Mouse (Mus musculus): ENCODE data around the gene Olfr103. TPM values are rescaled to one million over a fixed set of nuclear protein-coding genes. Genes with fewer than 3 reads are reported as not detected.

Gene Olfr103
- not detected in 2 replicates for polyA plus RNA-seq (2012; rRNA removed)

DNA sequence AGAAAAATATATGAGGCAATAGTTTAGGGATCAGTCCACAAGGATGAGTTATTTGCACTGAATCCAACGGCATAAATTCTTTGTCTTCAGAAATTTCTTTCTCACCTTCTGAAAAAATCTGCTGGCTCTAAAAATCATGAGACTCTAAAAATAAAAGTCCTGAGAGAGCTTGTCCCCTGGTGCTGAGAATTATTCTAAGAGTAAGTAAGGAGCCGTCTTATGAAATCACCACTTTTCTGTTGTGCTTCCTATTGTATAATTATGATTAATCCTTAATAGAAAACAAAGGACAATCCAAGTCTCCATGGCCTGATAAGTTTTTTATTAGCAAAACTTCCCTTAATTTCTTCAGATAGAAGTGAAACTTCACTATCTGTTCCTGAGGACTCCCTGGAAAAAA lies at the start of gene Olfr103:
Olfr103 (minus strand) TSS at position 101 of the 400 bp plus-strand sequence.

DNA sequence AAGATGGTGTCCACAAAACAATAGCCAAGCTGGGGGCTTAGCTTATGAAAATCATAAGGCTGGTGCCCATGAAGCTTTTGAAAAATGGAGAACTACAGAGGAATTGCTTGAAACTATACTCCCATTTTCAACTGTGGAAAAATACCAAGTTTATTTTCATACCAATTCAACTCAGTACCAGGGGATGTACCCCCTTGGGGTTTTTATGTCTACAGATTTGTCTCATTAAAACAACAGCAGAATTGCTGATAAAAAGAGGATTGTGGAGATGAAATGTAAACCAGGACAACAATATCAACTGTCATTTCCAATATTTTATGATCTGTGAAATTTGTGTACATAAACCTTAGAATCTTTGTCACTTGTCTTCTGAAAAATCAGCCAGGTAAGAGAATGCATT lies 39.2 kb upstream of the Olfr103 start, which contains the start of gene Olfr105-ps:
Olfr105-ps (plus strand) TSS at position 301 of the 400 bp plus-strand sequence.

DNA sequence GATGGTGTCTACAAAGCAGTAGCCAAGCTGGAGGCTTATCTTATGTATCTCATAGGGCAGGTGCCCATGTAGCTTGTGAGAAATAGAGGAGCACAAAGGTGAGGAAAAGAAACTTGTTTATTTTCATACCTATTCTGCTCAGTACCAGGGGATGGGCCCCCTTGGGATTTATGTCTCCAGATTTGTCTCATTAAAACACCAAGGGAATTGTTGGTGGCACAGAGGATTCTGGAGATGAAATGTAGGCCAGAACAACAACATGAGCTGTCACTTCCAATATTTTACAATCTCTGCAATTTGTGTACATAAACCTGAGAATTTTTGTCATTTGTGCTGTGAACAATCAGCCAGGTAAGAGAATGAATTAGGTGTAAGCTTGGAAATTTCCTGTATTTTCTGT lies 19.8 kb upstream of the Olfr103 start, which contains the start of gene Olfr104-ps:
Olfr104-ps (plus strand) TSS at position 301 of the 400 bp plus-strand sequence.

DNA sequence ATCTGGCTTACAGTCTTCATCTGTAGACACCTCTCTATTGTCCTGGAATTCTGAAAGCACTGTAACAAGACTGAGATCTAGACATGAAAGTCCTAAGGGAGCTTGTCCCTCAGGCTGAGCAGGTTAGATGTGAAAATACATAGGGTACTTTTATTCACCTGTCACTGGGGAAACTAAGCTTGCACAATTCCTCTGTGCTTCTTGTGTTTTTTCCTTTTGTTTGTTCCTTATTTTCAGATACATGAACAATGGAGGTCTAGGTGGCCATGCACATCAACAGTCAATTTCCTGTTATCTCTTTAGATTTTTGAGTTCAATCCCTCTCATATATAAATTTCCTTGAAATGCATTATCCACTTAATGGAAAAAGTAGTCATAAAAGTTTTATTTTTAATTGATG lies 22.5 kb downstream of the Olfr103 start, which contains the start of gene Olfr102:
Olfr102 (minus strand) TSS at position 101 of the 400 bp plus-strand sequence.

DNA sequence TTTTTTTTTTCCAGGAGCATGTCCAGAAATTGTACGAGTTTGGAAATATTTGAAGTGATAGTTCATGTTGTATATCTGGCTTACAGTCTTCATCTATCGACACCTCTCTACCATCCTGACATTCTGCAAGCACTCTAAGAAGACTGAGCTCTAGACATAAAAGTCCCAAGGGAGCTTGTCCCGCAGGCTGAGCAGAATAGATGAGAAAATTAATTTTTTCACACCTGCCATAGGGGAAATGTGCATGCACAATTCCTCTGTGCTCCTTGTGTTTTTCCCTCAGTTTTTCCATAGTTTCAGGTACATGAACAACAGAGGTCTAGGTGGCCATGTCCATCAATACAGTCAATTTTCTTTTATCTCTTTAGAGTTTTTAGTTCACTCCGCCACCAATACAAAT lies 35.3 kb downstream of the Olfr103 start, which contains the start of gene Olfr101:
Olfr101 (minus strand) TSS at position 101 of the 400 bp plus-strand sequence.

Other genes with a start within 250 kb of the Olfr103 start
- gene Olfr91, start 241.4 kb downstream of the Olfr103 start, polyA plus RNA-seq (2012; rRNA removed): not detected in 2 replicates
- gene Olfr92, start 219.6 kb downstream of the Olfr103 start, polyA plus RNA-seq (2012; rRNA removed): not detected in 2 replicates
- not detected in 2 replicates for gene Olfr93, start 178.2 kb downstream of the Olfr103 start, polyA plus RNA-seq (2012; rRNA removed)
- gene Ubd, start 145.8 kb downstream of the Olfr103 start, polyA plus RNA-seq (2012; rRNA removed): not detected in 2 replicates
- gene Olfr94, start 138.7 kb downstream of the Olfr103 start, polyA plus RNA-seq (2012; rRNA removed): not detected in 2 replicates
- gene Olfr95, start 126.6 kb downstream of the Olfr103 start, polyA plus RNA-seq (2012; rRNA removed): 0.03 and 0.04 TPM in 2 replicates
- not detected in 2 replicates for gene Olfr96, start 119.6 kb downstream of the Olfr103 start, polyA plus RNA-seq (2012; rRNA removed)
- gene Olfr97, start 102.4 kb downstream of the Olfr103 start, polyA plus RNA-seq (2012; rRNA removed): not detected in 2 replicates
- not detected in 2 replicates for gene Olfr98, start 75.9 kb downstream of the Olfr103 start, polyA plus RNA-seq (2012; rRNA removed)
- gene H2-M3, start 69.5 kb downstream of the Olfr103 start, polyA plus RNA-seq (2012; rRNA removed): 0.83 and 0.98 TPM in 2 replicates
- not detected in 2 replicates for gene Olfr99, start 56.2 kb downstream of the Olfr103 start, polyA plus RNA-seq (2012; rRNA removed)
- not detected in 2 replicates for gene Olfr101, start 35.4 kb downstream of the Olfr103 start, polyA plus RNA-seq (2012; rRNA removed)
- gene Olfr102, start 22.6 kb downstream of the Olfr103 start, polyA plus RNA-seq (2012; rRNA removed): not detected in 2 replicates
- not detected in 2 replicates for gene Olfr104-ps, start 19.9 kb upstream of the Olfr103 start, polyA plus RNA-seq (2012; rRNA removed)
- gene Olfr105-ps, start 39.3 kb upstream of the Olfr103 start, polyA plus RNA-seq (2012; rRNA removed): not detected in 2 replicates
- not detected in 2 replicates for gene Olfr106-ps, start 50.7 kb upstream of the Olfr103 start, polyA plus RNA-seq (2012; rRNA removed)
- not detected in 2 replicates for gene Olfr107, start 59.5 kb upstream of the Olfr103 start, polyA plus RNA-seq (2012; rRNA removed)
- not detected in 2 replicates for gene Olfr108, start 105.8 kb upstream of the Olfr103 start, polyA plus RNA-seq (2012; rRNA removed)
- not detected in 2 replicates for gene Olfr109, start 119.2 kb upstream of the Olfr103 start, polyA plus RNA-seq (2012; rRNA removed)
- not detected in 2 replicates for gene H2-M2, start 143.9 kb upstream of the Olfr103 start, polyA plus RNA-seq (2012; rRNA removed)
- 0.03 TPM in 1 of 2 replicates, not detected in the other for gene Olfr110, start 152.8 kb upstream of the Olfr103 start, polyA plus RNA-seq (2012; rRNA removed)
- gene Olfr111, start 168.3 kb upstream of the Olfr103 start, polyA plus RNA-seq (2012; rRNA removed): 0.04 and 0.05 TPM in 2 replicates
- not detected in 2 replicates for gene Olfr112, start 229.8 kb upstream of the Olfr103 start, polyA plus RNA-seq (2012; rRNA removed)
- not detected in 2 replicates for gene Olfr113, start 238.0 kb upstream of the Olfr103 start, polyA plus RNA-seq (2012; rRNA removed)

Data from central nervous system, embryonic 18 days (tissue).